Mouse (Mus musculus): Measurements from ENCODE around the gene Gm20481. TPM values are rescaled to one million over a fixed set of nuclear protein-coding genes. Genes with fewer than 3 reads are reported as not detected.
"Not testable (repeated sequence)": the region's sequence is repeated elsewhere in the genome, so short reads cannot be mapped to it uniquely, and the experiment has no call there.

Gm20481 gene
- total RNA-seq, 2 experiments from 2014 or later, result not detected

DNA sequence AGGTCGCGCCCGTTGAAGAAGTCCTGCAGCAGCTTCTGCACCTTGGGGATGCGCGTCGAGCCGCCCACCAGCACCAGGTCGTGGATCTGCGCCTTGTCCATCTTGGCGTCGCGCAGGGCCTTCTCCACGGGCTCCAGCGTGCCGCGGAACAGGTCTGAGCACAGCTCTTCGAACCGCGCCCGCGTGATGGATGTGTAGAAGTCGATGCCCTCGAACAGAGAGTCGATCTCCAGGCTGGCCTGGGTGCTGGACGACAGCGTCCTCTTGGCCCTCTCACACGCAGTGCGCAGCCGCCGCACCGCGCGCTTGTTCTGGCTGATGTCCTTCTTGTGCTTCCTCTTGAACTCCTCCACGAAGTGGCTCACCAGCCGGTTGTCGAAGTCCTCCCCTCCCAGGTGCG is 1.1 kb downstream of the Gm20481 start:
- not testable (repeated sequence) for DNase-seq (ENCODE audit: low spot score in 2 of 2)

DNA sequence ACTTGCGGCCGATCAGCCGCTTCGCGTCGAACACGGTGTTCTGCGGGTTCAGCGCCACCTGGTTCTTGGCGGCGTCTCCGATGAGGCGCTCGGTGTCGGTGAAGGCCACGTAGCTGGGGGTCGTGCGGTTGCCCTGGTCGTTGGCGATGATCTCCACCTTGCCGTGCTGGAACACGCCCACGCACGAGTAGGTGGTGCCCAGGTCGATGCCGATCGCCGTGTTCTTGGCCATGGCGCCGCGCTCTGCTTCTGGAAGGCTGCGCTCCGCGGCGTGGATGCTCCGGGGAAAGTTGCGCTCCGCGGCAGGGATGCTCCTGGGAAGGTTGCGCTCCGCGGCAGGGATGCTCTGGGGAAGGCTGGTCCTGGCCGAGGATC is 2.0 kb downstream of the Gm20481 start:
- intact Hi-C loops (cut with DNase I); DNase-seq (ENCODE audit: low spot score in 2 of 2): not testable (repeated sequence)

More for the DNA sequence above, 1.1 kb downstream of the Gm20481 start:
- intact Hi-C loops (cut with DNase I), result not testable (repeated sequence)

DNA sequence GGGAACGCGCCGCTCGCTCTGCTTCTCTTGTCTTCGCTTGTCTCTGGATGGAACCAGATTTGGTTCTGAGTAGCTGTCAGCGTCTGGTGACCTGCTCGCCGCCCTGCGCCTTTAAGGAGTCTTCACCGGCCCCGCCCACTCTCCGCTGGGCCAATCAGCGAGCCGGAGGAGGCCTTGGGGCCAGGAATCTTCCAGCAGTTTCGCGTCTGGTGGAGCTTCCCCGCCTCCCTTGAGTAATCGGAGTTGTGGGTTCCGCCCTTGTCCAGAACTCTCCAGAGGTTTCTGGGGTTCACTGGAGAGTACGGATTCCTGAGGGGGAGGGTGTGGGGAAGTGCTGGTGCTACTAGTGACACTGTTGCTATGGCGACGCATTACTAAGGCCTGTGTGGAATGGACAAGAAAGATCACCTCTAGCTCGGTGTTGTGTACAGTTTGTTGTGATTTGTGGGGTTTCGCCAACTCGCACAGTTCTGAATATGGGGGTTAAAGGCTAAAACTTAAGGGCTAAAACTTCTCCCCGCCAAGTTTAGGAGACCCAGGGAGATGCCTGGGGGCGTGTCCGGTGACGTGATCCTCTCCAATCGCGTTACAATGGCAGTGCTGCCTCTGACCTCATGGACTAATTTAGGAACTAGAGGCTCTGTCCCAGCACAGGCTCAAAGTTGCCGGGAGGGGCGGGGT is 2.5 kb downstream of the Gm20481 start, which contains the start of the genes Hspa1a and Hspa1l:
Hspa1a (minus strand) TSS at position 88 of the 681 bp plus-strand sequence.
Hspa1l (plus strand) TSS at position 635 of the 681 bp plus-strand sequence.
- peak; percentile 83 for DNase-seq (ENCODE audit: low spot score in 2 of 2)
- intact Hi-C loops (cut with DNase I), result not testable (repeated sequence)

DNA sequence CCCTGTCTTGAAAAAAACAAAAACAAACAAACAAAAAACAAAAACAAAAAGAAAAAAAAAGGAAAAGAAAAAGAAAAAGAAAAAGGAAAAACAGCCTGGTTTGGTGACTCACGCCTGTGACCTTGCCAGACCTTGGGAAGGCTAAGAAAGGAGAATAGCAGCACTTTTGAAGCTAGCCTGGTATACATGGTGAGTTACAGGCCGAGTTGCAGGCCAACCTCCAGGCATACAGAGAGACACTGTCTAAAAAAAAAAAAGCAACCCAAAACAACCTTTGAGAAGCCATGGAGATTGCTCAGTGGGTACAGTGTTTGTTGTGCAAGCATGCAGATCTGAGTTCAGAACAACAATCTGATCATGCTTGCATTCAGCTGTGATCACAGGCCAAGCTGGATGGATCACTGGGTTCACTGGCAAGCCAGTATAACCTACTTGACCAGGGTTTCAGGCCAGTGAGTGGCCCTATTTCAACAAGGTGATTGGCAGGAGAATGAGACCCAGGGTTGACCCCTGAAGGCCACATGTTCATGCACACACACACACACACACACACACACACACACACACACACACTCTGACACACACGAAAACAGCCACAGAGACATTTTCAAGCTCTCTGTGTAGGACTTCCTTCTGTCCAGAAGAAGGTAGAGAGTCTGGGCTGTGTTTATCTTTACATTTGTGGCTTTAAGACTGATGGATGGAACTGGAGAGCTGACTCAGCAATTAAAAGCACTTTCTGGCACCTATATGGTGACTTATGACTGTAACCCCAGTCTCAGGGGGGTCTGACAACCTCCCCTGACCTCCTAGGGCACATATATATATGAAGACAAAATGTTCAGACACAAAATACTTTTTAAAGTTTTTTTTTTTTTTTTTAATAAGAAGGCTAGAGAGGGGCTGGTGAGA is 6.1 kb downstream of the Gm20481 start:
- DNase-seq (ENCODE audit: low spot score in 2 of 2), result no peak
- intact Hi-C loops (cut with DNase I), result no loop called here

DNA sequence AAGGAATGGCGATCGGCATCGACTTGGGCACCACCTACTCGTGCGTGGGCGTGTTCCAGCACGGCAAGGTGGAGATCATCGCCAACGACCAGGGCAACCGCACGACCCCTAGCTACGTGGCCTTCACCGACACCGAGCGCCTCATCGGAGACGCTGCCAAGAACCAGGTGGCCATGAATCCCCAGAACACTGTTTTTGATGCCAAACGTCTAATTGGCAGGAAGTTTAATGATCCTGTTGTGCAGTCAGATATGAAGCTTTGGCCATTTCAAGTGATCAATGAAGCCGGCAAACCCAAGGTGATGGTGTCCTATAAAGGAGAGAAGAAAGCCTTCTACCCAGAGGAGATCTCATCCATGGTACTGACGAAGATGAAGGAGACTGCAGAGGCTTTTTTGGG is 7.3 kb downstream of the Gm20481 start:
- DNase-seq (ENCODE audit: low spot score in 2 of 2), result no peak
- intact Hi-C loops (cut with DNase I), result no loop called here

DNA sequence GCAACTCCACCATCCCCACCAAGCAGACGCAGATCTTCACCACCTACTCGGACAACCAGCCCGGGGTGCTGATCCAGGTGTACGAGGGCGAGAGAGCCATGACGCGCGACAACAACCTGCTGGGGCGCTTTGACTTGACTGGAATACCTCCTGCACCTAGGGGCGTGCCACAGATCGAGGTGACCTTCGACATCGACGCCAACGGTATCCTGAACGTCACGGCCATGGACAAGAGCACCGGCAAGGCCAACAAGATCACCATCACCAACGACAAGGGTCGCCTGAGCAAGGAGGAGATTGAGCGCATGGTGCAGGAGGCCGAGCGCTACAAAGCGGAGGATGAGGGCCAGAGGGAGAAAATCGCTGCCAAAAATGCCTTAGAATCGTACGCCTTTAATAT is 8.5 kb downstream of the Gm20481 start:
- intact Hi-C loops (cut with DNase I), result no loop called here

DNA sequence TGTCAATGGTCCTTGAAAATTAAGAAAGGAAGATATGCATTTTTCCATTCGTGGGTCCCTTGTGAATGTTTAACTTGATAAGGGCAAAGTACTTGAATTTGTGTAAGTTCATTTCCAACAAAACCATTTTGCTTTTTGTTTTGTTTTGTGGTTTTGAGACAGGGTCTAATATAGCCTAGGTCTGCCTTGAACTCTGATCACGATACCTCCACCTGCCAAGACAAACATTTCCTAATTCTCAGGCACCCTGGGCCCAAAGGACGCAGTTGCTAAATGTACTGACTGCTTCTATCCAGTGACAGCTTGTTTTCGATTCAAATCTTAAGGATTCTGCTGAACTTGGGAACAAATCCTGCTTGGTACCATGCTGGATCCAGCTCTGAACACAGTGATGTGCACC is 9.9 kb downstream of the Gm20481 start:
- intact Hi-C loops (cut with DNase I), result loop anchor here (5.0 kb wide), 1 partner anchor 127 kb away; the partner anchor contains the start of genes Nelfe and Skiv2l
- no peak for DNase-seq (ENCODE audit: low spot score in 2 of 2)

More for the DNA sequence above, 8.5 kb downstream of the Gm20481 start:
- DNase-seq (ENCODE audit: low spot score in 2 of 2), result no peak

DNA sequence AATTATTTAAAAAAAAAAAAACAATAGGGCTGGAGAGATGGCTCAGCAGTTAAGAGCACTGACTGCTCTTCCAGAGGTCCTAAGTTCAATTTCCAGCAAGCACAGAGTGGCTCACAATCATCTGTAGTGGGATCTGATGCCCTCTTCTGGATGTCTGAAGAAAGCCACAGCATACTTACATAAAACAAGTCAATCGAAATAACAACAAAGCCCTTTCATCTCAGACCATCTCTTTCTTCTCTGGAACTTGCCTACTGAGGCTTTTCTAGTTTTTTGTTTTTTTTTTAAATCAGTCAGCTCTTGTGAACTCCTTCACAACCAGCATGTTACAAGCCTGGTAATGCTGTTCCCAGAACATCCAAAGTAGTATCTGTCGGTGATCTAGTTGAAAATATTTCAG is 10.9 kb downstream of the Gm20481 start:
- DNase-seq (ENCODE audit: low spot score in 2 of 2), result no peak
- intact Hi-C loops (cut with DNase I), result loop anchor here (1.0 to 5.0 kb wide), 2 partner anchors 28 to 128 kb away; partner anchors contain the start of genes Nelfe and Skiv2l

DNA sequence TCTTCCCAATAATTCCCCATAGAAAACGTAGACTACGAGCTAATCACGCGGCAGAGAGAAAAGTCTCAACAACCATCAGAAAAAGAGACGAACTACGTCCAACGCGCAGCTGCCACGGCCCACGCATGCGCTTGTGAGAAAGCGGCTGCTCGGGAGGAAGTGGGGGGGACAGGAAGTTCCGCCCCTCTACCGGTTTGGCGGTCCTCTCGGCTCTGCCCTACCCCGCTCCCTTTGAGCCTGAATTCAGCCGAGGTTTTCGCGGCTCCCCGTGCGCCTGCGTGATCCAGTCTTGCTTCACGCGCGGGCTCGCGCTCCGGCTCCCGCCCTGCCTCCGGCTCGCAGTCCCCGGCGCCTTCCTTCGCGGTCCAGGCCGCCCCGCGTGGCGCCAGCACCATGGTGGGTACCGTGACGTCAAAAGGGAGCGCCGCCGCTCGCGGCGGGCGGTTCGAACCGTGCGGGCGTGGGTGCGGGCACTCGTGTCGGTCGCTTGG is 12.0 kb downstream of the Gm20481 start, which contains the start of gene Lsm2:
Lsm2 (plus strand) TSS at position 173 of the 491 bp plus-strand sequence.
- DNase-seq (ENCODE audit: low spot score in 2 of 2), result peak; percentile 94 to 97
- intact Hi-C loops (cut with DNase I), result loop anchor here (1.0 to 5.0 kb wide), 2 partner anchors 29 to 129 kb away; partner anchors contain the start of genes Nelfe and Skiv2l

DNA sequence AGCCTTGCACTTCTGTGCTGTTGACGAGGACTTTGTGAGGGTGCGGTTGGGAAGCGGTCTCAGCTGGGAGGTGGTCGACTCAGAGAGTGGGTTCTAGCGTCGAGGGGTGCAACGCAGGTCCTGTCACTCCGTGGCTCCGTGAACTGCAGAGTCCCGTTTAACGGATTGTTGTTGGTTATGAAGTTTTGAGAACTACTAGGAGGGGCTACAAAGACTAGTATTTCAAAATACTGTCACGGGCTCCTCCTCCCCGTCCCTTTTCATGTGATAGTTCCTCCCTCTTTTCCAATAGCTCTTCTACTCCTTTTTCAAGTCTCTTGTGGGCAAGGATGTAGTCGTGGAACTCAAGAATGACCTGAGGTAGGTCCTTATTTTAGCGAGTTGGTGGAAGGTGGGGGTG is 12.6 kb downstream of the Gm20481 start:
- intact Hi-C loops (cut with DNase I), result loop anchor here (5.0 kb wide), 1 partner anchor 130 kb away; the partner anchor contains the start of genes Nelfe and Skiv2l
- no peak for DNase-seq (ENCODE audit: low spot score in 2 of 2)

DNA sequence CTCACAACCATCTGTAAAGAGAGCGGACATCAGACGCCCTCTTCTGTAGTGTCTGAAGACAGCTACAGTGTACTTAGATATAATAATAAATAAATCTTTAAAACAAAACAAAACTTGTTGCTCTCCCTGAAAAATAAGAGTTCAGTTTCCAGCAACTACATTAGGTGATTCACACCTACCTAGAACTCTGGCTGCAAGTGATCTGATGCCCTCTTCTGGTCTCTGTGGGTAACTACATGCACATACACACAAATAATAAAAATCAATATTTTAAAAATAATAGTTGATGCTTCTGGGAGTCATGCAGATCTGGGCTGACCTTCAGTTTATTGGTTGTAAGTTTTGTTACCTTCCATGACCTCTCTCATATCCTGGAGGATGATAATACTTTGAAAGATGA is 14.5 kb downstream of the Gm20481 start:
- no peak for DNase-seq (ENCODE audit: low spot score in 2 of 2)

DNA sequence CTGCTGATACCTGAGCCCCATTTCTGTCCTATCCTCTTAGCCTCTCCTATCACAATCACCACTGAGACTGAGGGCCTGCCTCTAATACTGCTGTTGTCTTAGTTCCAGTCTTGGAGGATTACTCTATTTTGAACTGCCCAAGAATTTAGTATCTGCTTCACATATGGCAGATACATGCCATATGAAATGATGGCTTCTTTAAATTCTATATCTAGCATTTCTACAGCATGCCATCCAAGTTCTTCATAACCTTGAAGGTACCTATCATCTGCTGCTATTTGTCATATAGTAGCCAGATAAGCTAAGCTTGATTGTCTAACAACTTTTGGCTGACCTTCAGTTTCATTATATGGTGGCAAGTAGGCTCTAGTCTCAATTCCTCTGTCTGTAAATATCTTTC is 25.0 kb downstream of the Gm20481 start:
- DNase-seq (ENCODE audit: low spot score in 2 of 2), result no peak
- intact Hi-C loops (cut with DNase I), result no loop called here

More for the DNA sequence above, 14.5 kb downstream of the Gm20481 start:
- intact Hi-C loops (cut with DNase I), result loop anchor here (5.0 kb wide), 1 partner anchor 132 kb away; the partner anchor contains the start of genes Nelfe and Skiv2l

DNA sequence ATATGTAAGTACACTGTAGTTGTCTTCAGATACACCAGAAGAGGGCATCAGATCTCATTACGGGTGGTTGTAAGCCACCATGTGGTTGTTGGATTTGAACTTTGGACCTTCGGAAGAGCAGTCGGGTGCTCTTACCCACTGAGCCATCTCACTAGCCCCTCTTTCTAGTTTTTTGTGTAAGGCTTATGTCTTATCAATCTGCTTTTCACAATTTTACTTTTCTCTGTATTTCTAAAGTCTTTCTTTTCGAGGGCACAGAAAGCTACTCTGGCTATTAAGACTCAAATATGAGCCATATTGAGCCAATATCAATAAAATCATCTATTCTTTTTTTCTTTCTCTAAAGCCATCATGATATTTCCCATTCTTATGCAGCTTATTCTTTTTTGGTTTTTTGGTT is 25.5 kb downstream of the Gm20481 start:
- DNase-seq (ENCODE audit: low spot score in 2 of 2); intact Hi-C loops (cut with DNase I): not testable (repeated sequence)

DNA sequence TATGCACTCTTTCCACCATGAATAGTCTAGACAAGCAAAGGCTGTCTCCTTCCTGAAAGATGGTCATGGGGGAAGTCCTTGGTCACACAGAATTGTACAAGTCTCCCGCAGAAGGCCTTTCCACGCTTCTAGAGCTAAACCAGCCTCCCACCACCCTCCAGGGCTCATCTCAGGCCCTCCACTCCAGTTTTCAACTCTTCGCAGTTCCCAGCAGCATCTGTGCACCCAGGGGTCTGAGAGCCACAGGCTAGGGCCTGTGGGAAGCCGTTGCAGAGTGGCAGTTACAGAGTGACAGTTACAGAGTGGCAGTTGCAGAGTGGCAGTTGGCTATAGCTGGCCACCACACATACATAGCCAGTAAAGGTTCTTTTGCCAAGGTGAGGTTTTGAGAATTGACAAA is 26.2 kb downstream of the Gm20481 start:
- not testable (repeated sequence) for DNase-seq (ENCODE audit: low spot score in 2 of 2)

DNA sequence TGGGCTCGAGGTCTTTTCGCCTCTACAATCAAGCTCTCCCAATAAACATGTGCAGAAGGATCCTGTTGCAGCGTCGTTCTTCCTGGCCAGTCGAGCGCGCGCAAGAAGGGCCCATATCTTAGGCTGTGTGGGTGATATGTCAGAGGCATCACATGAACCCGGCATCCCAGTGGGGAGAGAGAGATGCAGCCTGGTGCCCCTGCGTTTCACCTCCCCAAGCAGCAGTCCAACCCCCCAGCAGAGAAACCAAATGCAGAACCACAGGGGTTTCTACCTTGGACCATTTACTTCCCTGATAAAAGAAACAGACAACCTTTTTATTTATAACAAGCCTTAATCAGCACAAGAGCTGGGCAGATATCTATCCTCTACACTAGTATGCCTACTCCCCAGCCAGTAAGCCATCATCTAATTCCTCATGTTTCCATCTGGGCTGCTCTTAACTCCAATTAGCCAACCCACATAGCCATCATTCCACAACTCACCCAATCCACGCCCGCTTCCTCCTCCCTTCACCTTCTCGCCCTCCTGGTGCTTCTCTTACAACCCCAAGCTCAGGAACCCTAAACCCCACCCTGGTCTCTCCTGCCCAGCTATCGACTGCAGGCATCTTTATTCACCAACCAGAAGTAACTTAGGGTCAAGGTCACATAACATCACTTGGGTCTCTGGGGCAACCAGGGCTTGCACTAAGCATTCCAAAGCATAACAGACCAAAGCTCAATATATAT is 26.9 kb downstream of the Gm20481 start:
- intact Hi-C loops (cut with DNase I), result no loop called here
- DNase-seq (ENCODE audit: low spot score in 2 of 2), result no peak

More for the DNA sequence above, 26.2 kb downstream of the Gm20481 start:
- intact Hi-C loops (cut with DNase I), result not testable (repeated sequence)

DNA sequence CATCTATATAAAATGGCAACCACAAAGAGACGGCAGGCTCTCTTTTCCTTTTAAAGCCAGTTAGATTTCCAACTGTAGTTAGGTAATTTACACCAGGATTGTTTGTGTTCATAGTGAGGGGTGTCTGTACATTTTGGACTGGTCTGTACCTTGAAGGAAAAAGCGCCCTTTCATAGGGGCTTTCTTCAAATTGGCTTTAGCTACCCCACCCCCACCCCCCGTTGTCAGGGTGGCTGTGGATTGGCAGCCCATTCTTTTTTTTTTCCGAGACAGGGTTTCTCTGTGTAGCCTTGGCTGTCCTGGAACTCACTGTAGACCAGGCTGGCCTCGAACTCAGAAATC is 27.4 kb downstream of the Gm20481 start:
- intact Hi-C loops (cut with DNase I), result no loop called here
- no peak for DNase-seq (ENCODE audit: low spot score in 2 of 2)

DNA sequence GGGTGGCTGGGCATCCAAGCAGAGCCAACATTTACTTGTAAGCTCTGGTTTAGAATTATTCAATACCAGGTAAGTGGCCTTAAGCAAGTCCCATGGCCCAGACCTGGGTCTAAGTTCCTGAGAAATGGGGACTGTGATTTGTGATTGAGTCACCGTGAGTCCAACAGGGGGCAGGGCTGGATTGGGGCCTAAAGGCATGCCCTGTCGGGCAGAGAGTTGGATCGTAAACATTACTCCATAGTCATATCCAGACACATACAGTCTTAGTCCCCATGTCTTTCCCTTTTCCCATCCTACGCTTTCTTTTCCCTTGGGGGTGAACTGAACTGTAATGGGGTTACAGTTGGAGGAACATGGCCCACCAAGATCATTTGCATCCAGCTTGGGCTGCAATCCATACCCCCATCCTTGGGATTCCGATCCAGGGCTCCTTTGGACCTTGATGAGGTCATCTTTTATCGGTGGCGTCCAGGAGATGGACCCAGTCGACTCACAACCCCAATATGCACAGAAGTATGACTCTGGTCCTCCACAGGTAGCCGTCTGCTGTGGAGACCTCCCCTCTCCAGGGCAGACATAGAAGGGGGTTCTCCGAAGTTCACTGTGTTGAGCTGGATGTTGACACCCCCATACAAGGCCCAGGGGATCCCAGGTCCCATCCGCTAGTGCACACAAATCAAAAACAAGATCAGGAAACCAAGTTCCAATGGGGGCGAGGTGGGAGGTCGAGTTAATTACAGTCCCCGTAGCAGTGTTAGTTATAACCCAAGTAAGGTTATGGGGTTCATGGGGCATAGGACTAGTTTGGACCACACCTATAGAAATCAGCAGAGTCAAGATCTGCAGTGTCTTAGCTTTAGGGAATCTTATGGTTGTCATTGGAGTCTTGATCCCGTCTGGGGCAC is 29.1 kb downstream of the Gm20481 start:
- no peak for DNase-seq (ENCODE audit: low spot score in 2 of 2)
- intact Hi-C loops (cut with DNase I), result no loop called here
